Mouse (Mus musculus) lung, postnatal 10 days (tissue): ENCODE measurements around the gene Rassf7.
A peak's percentile ranks its signal among the peaks of the same experiment; 100 is the strongest.
"Not testable (repeated sequence)": the region's sequence is repeated elsewhere in the genome, so short reads cannot be mapped to it uniquely, and the experiment has no call there.

ENCODE experiments used
- DNase-seq: peaks from one replicate; pipeline ENCODE4 v3.0.0; 2021

The Rassf7 gene

DNA sequence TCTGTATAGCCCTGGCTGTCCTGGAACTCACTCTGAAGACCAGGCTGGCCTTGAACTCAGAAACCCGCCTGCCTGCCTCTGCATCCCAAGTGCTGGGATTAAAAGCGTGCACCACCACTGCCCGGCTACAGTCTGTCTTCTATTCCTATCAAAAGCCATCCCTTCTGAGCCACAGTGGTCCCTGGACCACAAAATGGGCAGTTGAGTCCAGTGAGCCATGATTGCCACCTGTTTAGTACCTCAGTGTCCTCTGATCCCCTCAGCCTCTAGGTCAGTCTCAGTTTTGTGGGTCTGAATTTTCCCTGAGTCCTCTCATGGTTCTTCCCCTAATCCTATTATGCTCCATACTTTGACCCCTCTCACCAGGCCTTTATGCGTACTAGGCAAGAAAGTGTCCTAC lies 12.1 kb downstream of the Rassf7 start:
- no peak for DNase-seq

DNA sequence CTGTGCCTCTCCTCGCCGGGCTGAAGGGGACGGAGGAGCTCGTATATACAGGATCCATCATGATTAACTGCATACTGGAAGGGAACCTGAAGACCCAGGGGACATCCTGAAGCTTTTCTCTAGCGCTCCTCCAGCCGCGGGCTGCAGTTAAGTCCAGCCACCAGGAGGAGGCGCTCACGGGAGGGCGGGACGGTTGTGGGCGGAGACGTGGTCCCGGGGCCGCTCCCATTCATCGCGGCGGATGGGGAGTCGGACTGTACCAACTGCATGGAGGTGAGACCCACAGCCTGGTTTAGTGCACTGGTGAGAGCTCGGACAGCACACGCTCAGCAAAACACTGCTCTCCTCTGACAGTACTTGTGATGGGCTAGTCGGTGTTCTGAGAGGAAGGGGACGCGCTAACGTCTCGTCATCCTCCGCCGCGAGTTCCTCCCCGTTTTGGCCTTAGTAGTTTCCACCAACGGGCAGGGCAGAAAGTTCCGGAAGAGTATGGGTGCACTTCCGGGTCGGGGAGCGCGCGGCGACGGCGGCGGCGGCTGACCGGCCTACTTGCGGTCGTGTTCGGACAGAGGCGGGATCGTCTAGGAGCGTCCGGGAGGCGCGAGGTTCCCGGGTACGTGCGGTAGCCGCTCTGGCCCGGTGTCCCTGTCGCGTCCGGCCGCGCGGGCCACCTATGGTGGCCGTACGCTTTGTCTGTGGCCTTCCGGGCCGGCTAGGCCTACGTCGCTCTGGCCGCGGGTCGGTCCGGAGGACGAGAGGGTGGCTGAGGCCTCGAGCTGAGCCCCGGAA lies 12.8 kb downstream of the Rassf7 start, which contains the start of gene Phrf1:
Gene Phrf1 (plus strand): TSS at position 506 of the 789 bp plus-strand sequence.
- peak; percentile 92 for DNase-seq

DNA sequence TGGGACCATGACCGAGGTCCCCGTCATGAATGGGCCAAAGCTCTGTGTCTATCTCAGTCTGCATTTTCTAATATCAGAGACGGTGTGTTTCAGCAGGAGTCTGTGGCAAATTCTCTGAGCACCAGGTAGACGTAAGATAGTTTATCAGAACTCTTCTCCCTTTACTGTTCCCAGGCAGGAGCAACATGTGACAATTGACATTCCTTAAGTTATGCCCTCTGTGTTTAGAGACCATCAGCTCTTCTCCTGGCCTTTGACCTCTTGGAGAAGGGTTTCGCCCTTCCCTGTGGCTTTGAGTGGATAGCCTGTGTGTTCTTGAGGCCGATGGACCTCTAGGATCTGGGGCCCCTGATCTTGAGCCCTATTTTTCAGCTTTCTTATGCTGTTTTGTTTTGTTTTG lies 14.0 kb downstream of the Rassf7 start:
- no peak for DNase-seq

DNA sequence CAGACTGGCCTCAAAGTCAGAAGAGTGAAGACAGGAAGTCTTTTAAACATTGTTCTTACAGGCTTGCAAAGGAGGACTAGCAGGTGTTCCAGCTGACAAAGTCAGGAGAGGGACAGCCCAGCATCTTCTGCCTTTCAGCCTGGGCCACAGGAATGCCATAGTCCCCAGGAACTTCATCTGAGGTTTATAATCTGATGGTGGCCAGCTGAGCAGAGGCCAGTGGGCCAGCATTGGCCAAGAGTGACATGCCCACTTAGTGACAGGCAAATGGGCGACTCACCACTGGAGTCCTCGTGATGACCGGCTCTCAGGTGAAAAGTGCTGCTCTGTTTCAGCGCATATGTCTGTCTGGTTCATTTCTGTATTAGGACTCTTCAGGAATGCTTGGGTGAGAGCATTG lies 14.9 kb downstream of the Rassf7 start:
- DNase-seq: no peak

DNA sequence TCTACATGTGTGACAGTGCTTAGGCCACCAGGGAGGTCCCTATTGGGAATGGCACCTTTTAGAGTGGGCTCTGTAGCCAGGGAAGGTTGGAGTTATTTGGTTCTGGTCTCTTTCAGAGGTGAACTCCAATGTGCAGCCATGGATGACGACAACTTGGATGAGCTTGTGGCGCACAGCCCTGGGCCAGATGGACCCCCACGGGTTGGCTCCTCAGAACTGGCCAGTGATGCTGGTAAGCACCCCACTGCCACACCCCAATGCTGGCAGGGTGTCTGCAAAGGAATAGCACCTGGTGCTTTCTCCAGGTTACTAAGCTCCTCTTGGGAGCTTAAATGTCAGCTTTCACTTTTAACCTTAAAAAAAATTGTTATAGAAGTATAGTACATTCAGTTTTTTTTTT lies 15.5 kb downstream of the Rassf7 start:
- DNase-seq: no peak

DNA sequence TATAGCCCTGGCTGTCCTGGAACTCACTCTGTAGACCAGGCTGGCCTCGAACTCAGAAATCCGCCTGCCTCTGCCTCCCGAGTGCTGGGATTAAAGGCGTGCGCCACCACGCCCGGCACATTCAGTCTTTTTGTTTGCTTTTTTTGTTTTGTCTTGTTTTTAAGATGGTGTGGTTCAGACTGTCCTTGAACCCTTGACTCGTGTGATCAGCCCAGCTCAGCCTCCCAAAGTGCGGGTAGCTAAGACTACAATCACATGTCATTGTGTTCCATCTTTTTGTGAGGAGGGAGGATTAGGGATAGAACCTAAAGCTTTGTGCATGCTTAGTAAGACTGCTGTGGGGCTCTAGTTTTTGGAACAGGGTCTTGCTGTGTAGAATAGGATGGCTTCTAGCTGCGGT lies 15.9 kb downstream of the Rassf7 start:
- no peak for DNase-seq

DNA sequence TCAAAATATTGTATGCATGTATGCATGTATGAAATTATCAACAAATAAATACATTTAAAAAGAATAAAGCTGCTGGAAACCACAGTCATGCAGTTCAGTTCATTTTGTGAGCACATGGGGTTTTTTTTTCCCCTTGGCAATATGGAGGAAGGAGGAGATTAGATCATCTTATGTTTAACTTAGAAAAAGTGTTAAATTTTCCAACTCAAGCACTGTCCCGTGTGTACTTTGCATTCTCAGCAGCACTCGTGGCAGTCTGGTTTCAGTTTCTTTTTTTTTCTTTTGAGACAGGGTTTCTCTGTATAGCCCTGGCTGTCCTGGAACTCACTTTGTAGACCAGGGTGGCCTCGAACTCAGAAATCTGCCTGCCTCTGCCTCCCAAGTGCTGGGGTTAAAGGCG lies 34.8 kb downstream of the Rassf7 start:
- DNase-seq: not testable (repeated sequence)

DNA sequence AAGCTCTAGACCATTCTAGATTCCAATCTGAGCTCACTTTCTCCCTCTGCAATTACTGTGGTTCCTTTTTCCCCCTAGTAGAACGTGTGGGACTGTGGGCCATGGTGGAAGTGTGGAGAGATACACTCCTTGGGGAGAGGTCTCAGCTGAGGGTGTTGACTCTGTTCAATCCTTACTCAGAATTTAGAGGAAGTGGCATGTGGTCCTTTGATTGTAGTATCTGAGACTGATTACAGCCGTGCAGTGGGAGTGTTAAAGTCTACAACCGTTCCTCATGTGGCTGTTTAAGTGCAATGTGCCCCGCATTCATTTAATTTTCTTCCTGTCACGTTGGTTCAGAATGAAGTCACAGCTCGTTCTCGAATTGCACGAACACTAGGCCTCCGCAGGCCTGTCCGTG lies 40.5 kb downstream of the Rassf7 start:
- no peak for DNase-seq

DNA sequence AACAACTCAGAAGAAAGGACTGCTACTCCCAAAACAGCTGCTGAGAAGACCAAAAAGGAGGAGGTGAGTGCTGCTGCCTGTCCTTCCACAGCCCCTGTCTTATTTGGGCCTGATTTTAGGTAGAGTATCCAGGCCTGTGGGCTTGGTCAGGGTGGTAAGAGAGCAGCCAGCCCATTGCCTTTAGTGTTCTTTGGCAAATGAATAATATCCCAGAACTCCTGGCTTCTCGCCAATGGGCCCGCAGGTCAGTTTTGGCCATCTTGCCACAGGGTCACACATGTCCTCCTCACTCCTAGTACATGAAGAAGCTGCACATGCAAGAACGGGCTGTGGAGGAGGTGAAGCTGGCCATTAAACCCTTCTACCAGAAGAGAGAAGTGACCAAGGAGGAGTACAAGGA lies 45.8 kb downstream of the Rassf7 start:
- DNase-seq: no peak

DNA sequence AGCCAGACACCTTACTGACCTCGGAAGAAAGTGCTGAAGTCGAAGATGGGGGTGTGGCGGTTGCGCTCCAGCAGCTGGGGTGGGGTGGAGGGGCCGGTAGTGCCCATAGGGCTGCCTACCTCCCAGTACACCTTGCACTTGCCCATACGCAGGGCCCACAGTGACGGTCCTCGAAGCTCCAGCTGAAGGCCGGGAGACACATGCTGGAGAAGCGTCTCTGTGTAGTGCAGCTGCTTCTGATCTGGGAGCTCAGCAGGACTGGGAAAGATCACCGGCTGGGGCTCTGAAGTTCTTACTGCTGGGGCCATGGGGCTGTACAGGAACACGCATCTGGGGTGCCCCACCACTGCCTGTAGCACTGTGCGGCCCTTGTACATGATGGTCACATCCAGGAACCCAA lies 48.0 kb downstream of the Rassf7 start:
- DNase-seq: no peak

DNA sequence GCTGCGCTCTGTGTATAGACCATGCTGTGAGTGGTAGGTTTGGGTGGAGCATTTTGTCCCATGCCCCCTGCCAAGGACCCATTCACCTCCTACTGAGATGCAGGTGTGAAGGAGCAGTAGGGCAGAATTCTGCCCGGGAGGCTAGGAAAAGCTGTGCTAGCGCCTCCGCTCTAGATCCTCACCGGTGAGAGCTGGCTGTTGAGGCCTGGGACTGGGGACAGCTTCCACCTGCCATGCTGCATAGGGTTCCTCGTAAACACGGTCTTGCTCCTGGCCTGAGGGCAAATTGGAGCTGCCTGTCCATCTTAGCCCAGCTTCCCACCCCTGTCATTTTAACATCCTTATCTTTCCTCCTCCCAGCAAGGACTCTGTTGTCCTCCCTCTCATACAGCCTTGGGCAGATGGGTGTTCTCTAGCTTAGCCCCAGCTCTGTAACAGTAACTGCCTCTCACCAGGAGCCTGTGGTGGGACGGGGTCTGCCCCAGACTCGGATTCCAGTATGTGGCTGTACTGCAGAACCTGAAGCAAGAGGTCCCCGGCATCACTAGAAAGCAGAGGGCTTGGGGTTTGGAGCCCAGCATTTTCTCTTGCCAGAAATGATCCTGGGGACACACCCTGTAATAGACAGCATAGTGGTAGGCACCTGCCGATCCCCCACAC lies 48.5 kb downstream of the Rassf7 start:
- no peak for DNase-seq

DNA sequence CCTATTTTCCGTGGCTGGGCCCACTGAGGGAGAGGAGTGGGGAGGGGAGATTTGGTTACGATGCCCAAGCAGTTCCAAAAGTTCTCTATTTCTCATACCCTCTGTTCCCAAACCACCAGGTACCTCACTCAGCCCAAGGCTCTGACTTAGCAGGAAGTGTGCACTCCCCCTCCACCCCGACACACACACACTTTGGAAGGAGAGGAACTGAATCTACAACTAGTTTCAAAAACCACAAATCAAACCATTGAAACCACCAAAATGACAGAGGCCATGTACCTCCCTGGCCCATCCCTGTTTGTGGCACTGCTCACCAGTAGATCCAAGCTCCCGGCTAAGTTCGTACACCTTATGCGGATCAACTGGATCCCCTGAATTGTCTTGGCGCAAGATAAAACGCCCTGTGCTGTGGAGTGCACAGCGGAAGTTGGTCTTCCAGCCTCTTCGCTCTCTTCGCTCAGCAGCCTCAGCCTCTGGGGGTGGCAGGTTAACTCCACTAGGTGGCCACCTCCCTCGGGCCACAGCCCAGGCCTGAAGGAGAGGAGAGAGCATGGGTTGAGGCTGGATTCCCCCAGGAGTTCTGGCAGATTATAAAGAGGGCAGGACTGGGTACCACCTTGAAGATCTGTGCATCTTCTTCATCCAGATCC lies 49.2 kb downstream of the Rassf7 start:
- peak; percentile 58 for DNase-seq

DNA sequence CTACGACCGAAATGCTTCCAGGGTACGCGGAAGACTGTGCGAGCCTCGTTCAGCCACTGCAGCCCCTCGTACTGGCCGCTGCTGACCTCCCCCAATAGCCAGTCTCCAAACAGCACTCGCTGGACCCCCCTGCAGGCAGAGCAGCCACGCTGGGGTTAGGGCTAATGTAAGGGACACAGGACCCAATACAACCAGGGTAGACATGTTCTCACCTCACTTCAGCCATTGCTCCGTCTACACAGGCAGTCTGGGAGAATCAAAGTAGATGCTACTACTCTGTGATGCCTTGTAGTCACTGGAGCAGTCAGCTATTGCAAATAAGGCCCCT lies 49.7 kb downstream of the Rassf7 start:
- no peak for DNase-seq

DNA sequence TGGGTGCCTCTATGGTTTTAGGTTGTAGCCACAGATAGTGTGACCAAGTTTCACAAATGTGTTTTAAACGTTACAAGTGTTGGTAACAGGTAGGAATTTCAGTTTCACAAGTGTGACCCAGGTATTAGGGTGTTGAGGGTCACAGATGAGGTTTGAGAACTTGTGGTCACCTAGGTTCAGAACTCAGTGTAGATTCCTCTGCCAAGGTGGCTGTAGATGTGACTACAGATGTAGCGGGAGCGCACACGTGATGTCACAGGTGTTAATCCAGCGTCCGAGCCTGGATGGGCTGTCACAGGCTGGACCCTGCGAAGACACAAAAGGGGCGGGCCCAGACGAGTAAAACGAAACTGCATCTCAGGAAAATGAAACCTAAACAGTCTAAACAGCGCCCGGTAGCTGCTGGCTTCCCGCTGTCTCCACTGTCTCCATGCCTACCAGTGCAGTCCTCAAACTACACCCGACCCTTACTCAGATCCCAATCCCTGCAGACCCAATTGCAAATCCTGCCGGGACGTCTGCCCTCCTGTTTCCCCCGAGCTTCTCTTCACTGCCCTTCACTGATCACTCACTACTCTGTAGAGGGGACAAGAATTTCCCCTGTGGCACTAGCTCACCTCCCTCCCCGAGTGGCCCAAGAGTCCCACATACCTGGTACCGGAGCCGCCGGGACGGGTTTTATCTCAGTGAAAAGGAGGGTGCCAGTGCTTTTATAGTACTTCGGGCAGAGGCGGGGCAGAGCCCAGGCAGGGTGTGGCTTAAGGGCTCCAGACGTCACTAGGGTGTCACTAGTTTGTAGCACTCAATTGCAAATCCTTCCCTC lies 50.3 kb downstream of the Rassf7 start, which contains the start of gene Irf7:
Gene Irf7 (minus strand): TSS at position 743 of the 823 bp plus-strand sequence.
- peak; percentile 82 for DNase-seq
